Mouse (Mus musculus): Measurements from ENCODE around the gene Pex5l.

- TF ChIP-seq E2F4 (IDR thresholded peaks at IDR 0.05; ENCODE audit: insufficient read depth), result no peak
- no peak for TF ChIP-seq POLR2A (IDR thresholded peaks at IDR 0.05; ENCODE audit: insufficient read length, low read depth)
- no peak for TF ChIP-seq POLR2AphosphoS2 (IDR thresholded peaks at IDR 0.05; ENCODE audit: insufficient read length, low read depth)
- TF ChIP-seq TCF3 (IDR thresholded peaks at IDR 0.05; ENCODE audit: insufficient read length, low read depth), result no peak
- no peak for TF ChIP-seq USF1 (IDR thresholded peaks at IDR 0.05; ENCODE audit: low read depth)
- TF ChIP-seq TCF12 (IDR thresholded peaks at IDR 0.05; ENCODE audit: insufficient read depth, poor library complexity, severe bottlenecking), result no peak
- TF ChIP-seq MAX (IDR thresholded peaks at IDR 0.05; ENCODE audit: low read depth), result no peak
- TF ChIP-seq SRF (IDR thresholded peaks at IDR 0.05; ENCODE audit: control insufficient read depth, insufficient read length, low read depth), result no peak
- no peak for TF ChIP-seq CEBPB (IDR thresholded peaks at IDR 0.05; ENCODE audit: insufficient read depth, poor library complexity, severe bottlenecking)
Observed at GRCm38 (mm10) chr3:33060343-33060937, 82.6 kb downstream of the Pex5l start.

All from myocyte (in vitro differentiated cells).